Mouse (Mus musculus): ENCODE data around the gene Gmds. TPM values are rescaled to one million over a fixed set of nuclear protein-coding genes. Genes with fewer than 3 reads are reported as not detected.

Gene Gmds
- total and polyA plus RNA-seq, 2 experiments from 2014 or later, result 18.6 to 35.1 TPM

DNA sequence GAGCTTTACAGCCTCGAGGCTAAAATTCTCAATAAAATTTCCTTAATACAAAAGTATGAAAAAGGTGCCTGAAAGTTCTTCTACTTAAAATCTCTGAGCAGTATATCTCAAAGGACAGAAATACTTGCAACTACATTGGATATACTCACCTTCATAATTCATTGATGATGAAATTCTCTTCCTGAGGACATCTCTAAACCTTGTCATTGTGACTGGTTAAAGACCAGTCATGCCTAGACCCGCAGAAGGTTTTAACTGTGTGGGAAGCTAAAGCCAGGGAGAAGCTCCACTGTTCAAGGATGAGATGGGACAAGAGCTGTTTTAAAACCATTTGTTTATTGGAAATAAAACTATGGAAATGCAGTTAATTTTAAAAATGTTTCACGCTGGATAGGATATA, 558.2 kb downstream of the Gmds start:
- no peak overlapping the region for H3K4me3 ChIP-seq (ENCODE audit: low read depth, low read length)
- no peak overlapping the region for H3K4me2 ChIP-seq (ENCODE audit: low read depth)
- H3K9ac ChIP-seq, result no peak overlapping the region
- H3K36me3 ChIP-seq (ENCODE audit: insufficient read depth), result no peaks in the 10 kb centered on the region
- DNase-seq (no peak), ATAC-seq (no peak)
- no peak overlapping the region for H3K27ac ChIP-seq (ENCODE audit: low read depth, low read length)
- H3K27me3 ChIP-seq (ENCODE audit: insufficient read depth, low read length), result no peaks in the 10 kb centered on the region
- TF ChIP-seq CTCF (IDR thresholded peaks at IDR 0.05; ENCODE audit: low read depth), result no peak
- H3K9me3 ChIP-seq (ENCODE audit: low read length), result no peaks in the 10 kb centered on the region
- 92% methylated on average over 3 of the region's 3 CpGs for WGBS
- no peaks in the 10 kb centered on the region for H3K4me1 ChIP-seq (ENCODE audit: insufficient read depth)

- DNase-seq (no peak), ATAC-seq (no peak)
- H3K27me3 ChIP-seq (ENCODE audit: insufficient read depth, low read length), result no peaks in the 10 kb centered on the region
- H3K4me2 ChIP-seq (ENCODE audit: low read depth), result no peak overlapping the region
- no peaks in the 10 kb centered on the region for H3K9me3 ChIP-seq (ENCODE audit: low read length)
- no peaks in the 10 kb centered on the region for H3K4me1 ChIP-seq (ENCODE audit: insufficient read depth)
- H3K4me3 ChIP-seq (ENCODE audit: low read depth, low read length), result no peak overlapping the region
- H3K27ac ChIP-seq (ENCODE audit: low read depth, low read length), result no peak overlapping the region
- WGBS, result 74% methylated on average over 17 of the region's 17 CpGs
- no peaks in the 10 kb centered on the region for H3K36me3 ChIP-seq (ENCODE audit: insufficient read depth)
- H3K9ac ChIP-seq, result no peak overlapping the region
- no peak for TF ChIP-seq CTCF (IDR thresholded peaks at IDR 0.05; ENCODE audit: low read depth)
These were observed 559.1 kb downstream of the Gmds start for GRCm38 (mm10) chr13:31779281-31779981.

DNA sequence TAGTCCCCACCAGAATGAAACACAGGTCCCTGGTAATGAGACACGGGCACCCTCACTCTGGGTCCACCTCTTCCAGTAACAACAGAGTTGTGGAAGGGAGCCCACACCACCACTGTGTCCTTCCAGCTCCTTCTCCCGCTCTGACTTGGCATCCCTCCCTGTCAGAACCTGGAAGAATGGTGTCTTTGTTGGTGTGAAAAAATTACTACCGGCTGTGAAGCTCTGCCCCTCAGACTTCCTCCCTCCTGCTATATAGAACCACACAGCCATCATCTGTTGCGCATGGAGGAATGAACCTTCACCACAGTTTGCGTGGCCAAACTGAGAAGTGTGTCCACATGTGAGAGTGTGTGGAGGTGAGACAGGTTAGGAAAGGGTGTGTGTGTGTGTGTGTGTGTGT, 562.8 kb downstream of the Gmds start:
- no peak for TF ChIP-seq CTCF (IDR thresholded peaks at IDR 0.05; ENCODE audit: low read depth)
- 57% methylated on average over 5 of the region's 5 CpGs for WGBS
- Histone ChIP-seq H3K36me3 (ENCODE audit: insufficient read depth) (no peaks in the 10 kb centered on the region), H3K27ac (ENCODE audit: low read depth, low read length) (no peak overlapping the region), H3K4me3 (ENCODE audit: low read depth, low read length) (no peak overlapping the region), H3K4me1 (ENCODE audit: insufficient read depth) (no peaks in the 10 kb centered on the region), H3K9ac (no peak overlapping the region), H3K9me3 (ENCODE audit: low read length) (no peaks in the 10 kb centered on the region), H3K27me3 (ENCODE audit: insufficient read depth, low read length) (no peaks in the 10 kb centered on the region), H3K4me2 (ENCODE audit: low read depth) (no peak overlapping the region)
- DNase-seq (no peak), ATAC-seq (no peak)

DNA sequence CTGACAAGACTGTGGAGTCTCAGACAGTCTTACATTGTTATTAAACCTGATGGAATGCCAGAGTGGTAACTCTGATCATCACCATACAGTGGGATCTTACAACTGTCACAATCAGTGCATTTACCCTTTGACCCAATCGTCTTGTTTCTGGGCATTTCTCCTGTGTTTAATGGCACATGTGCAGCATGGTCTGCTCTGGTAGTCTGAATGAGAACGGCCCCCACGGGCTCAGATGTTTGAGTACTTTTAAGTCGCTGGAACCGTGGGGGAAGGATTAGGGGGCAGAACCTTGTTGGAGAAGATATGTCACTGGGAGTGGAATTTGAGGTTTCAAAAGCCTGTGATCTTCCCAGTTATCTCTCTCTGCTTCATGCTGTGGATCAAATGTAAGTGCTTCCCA, 565.7 kb downstream of the Gmds start:
- Histone ChIP-seq H3K36me3 (ENCODE audit: insufficient read depth) (no peaks in the 10 kb centered on the region), H3K27ac (ENCODE audit: low read depth, low read length) (no peak overlapping the region), H3K27me3 (ENCODE audit: insufficient read depth, low read length) (no peaks in the 10 kb centered on the region), H3K4me2 (ENCODE audit: low read depth) (no peak overlapping the region), H3K9me3 (ENCODE audit: low read length) (no peaks in the 10 kb centered on the region), H3K9ac (no peak overlapping the region), H3K4me1 (ENCODE audit: insufficient read depth) (no peaks in the 10 kb centered on the region), H3K4me3 (ENCODE audit: low read depth, low read length) (no peak overlapping the region)
- TF ChIP-seq CTCF (IDR thresholded peaks at IDR 0.05; ENCODE audit: low read depth), result no peak
- DNase-seq (no peak), ATAC-seq (no peak)
- 77% methylated on average over 5 of the region's 5 CpGs for WGBS

All from forebrain, postnatal 0 days (tissue).